Mouse (Mus musculus): Measurements from ENCODE around the gene Fto. TPM values are rescaled to one million over a fixed set of nuclear protein-coding genes. Genes with fewer than 3 reads are reported as not detected.

The Fto gene
- polyA plus RNA-seq, 1 experiment, result 119 TPM

- peaks cover 4% of the 10 kb centered on the region; the same call in 1 of the 2 replicates for H3K4me1 ChIP-seq (ENCODE audit: control insufficient read depth, insufficient read depth, low read length)
- no peak overlapping the region for H3K4me3 ChIP-seq (ENCODE audit: insufficient read depth, low read length)
- no peak overlapping the region for H3K27ac ChIP-seq (ENCODE audit: insufficient read depth, low read length)
- TF ChIP-seq CTCF (IDR thresholded peaks at IDR 0.05; ENCODE audit: extremely low read depth, insufficient read depth, low read length), result no peak
- TF ChIP-seq POLR2A (IDR thresholded peaks at IDR 0.05; ENCODE audit: extremely low read depth, insufficient read depth, low read length), result no peak
Measured at GRCm38 (mm10) chr8:91495260-91495601, 181.9 kb downstream of the Fto start.

- H3K4me3 ChIP-seq (ENCODE audit: insufficient read depth, low read length), result no peak overlapping the region
- H3K4me1 ChIP-seq (ENCODE audit: control insufficient read depth, insufficient read depth, low read length), result peaks cover 4% of the 10 kb centered on the region; the same call in 1 of the 2 replicates
- H3K27ac ChIP-seq (ENCODE audit: insufficient read depth, low read length), result no peak overlapping the region
- TF ChIP-seq POLR2A (IDR thresholded peaks at IDR 0.05; ENCODE audit: extremely low read depth, insufficient read depth, low read length), result no peak
- no peak for TF ChIP-seq CTCF (IDR thresholded peaks at IDR 0.05; ENCODE audit: extremely low read depth, insufficient read depth, low read length)
Measured at GRCm38 (mm10) chr8:91496000-91496399, 182.7 kb downstream of the Fto start.

GRCm38 (mm10) chr8:91496936-91497335 is 183.6 kb downstream of the Fto start:
- Histone ChIP-seq H3K4me3 (ENCODE audit: insufficient read depth, low read length) (no peak overlapping the region), H3K27ac (ENCODE audit: insufficient read depth, low read length) (no peak overlapping the region), H3K4me1 (ENCODE audit: control insufficient read depth, insufficient read depth, low read length) (peaks cover 4% of the 10 kb centered on the region; the same call in 1 of the 2 replicates)
- TF ChIP-seq POLR2A (IDR thresholded peaks at IDR 0.05; ENCODE audit: extremely low read depth, insufficient read depth, low read length), result no peak
- no peak for TF ChIP-seq CTCF (IDR thresholded peaks at IDR 0.05; ENCODE audit: extremely low read depth, insufficient read depth, low read length)

- Histone ChIP-seq H3K27ac (ENCODE audit: insufficient read depth, low read length) (no peak overlapping the region), H3K4me1 (ENCODE audit: control insufficient read depth, insufficient read depth, low read length) (peaks cover 4% of the 10 kb centered on the region; the same call in 1 of the 2 replicates), H3K4me3 (ENCODE audit: insufficient read depth, low read length) (no peak overlapping the region)
- TF ChIP-seq POLR2A (IDR thresholded peaks at IDR 0.05; ENCODE audit: extremely low read depth, insufficient read depth, low read length) (no peak), CTCF (IDR thresholded peaks at IDR 0.05; ENCODE audit: extremely low read depth, insufficient read depth, low read length) (no peak)
Measured at GRCm38 (mm10) chr8:91498611-91499010, 185.3 kb downstream of the Fto start.

GRCm38 (mm10) chr8:91499303-91499702 is 186.0 kb downstream of the Fto start:
- no peak for TF ChIP-seq POLR2A (IDR thresholded peaks at IDR 0.05; ENCODE audit: extremely low read depth, insufficient read depth, low read length)
- no peak for TF ChIP-seq CTCF (IDR thresholded peaks at IDR 0.05; ENCODE audit: extremely low read depth, insufficient read depth, low read length)
- H3K4me1 ChIP-seq (ENCODE audit: control insufficient read depth, insufficient read depth, low read length), result peaks cover 4% of the 10 kb centered on the region; the same call in 1 of the 2 replicates
- H3K27ac ChIP-seq (ENCODE audit: insufficient read depth, low read length), result no peak overlapping the region
- H3K4me3 ChIP-seq (ENCODE audit: insufficient read depth, low read length), result no peak overlapping the region

GRCm38 (mm10) chr8:91501960-91502600 is 188.8 kb downstream of the Fto start:
- no peak overlapping the region for H3K27ac ChIP-seq (ENCODE audit: insufficient read depth, low read length)

GRCm38 (mm10) chr8:91502791-91503190 is 189.5 kb downstream of the Fto start:
- Histone ChIP-seq H3K4me1 (ENCODE audit: control insufficient read depth, insufficient read depth, low read length) (peaks cover 5% of the 10 kb centered on the region), H3K27ac (ENCODE audit: insufficient read depth, low read length) (no peak overlapping the region), H3K4me3 (ENCODE audit: insufficient read depth, low read length) (no peak overlapping the region)
- TF ChIP-seq POLR2A (IDR thresholded peaks at IDR 0.05; ENCODE audit: extremely low read depth, insufficient read depth, low read length) (no peak), CTCF (IDR thresholded peaks at IDR 0.05; ENCODE audit: extremely low read depth, insufficient read depth, low read length) (no peak)

More at GRCm38 (mm10) chr8:91501960-91502600, 188.8 kb downstream of the Fto start:
- Histone ChIP-seq H3K4me3 (ENCODE audit: insufficient read depth, low read length) (no peak overlapping the region), H3K4me1 (ENCODE audit: control insufficient read depth, insufficient read depth, low read length) (peaks cover 5% of the 10 kb centered on the region)
- TF ChIP-seq CTCF (IDR thresholded peaks at IDR 0.05; ENCODE audit: extremely low read depth, insufficient read depth, low read length) (no peak), POLR2A (IDR thresholded peaks at IDR 0.05; ENCODE audit: extremely low read depth, insufficient read depth, low read length) (no peak)

GRCm38 (mm10) chr8:91504360-91504759 is 191.0 kb downstream of the Fto start:
- no peak overlapping the region for H3K27ac ChIP-seq (ENCODE audit: insufficient read depth, low read length)
- no peak overlapping the region for H3K4me3 ChIP-seq (ENCODE audit: insufficient read depth, low read length)
- peaks cover 1% of the 10 kb centered on the region; the same call in 1 of the 2 replicates for H3K4me1 ChIP-seq (ENCODE audit: control insufficient read depth, insufficient read depth, low read length)
- TF ChIP-seq POLR2A (IDR thresholded peaks at IDR 0.05; ENCODE audit: extremely low read depth, insufficient read depth, low read length), result no peak
- TF ChIP-seq CTCF (IDR thresholded peaks at IDR 0.05; ENCODE audit: extremely low read depth, insufficient read depth, low read length), result no peak

GRCm38 (mm10) chr8:91504891-91505290 is 191.6 kb downstream of the Fto start:
- TF ChIP-seq CTCF (IDR thresholded peaks at IDR 0.05; ENCODE audit: extremely low read depth, insufficient read depth, low read length) (no peak), POLR2A (IDR thresholded peaks at IDR 0.05; ENCODE audit: extremely low read depth, insufficient read depth, low read length) (no peak)
- peaks cover 1% of the 10 kb centered on the region; the same call in 1 of the 2 replicates for H3K4me1 ChIP-seq (ENCODE audit: control insufficient read depth, insufficient read depth, low read length)
- no peak overlapping the region for H3K27ac ChIP-seq (ENCODE audit: insufficient read depth, low read length)
- no peak overlapping the region for H3K4me3 ChIP-seq (ENCODE audit: insufficient read depth, low read length)

- H3K4me1 ChIP-seq (ENCODE audit: control insufficient read depth, insufficient read depth, low read length), result peaks cover 1% of the 10 kb centered on the region; the same call in 1 of the 2 replicates
- H3K27ac ChIP-seq (ENCODE audit: insufficient read depth, low read length), result no peak overlapping the region
- H3K4me3 ChIP-seq (ENCODE audit: insufficient read depth, low read length), result no peak overlapping the region
- no peak for TF ChIP-seq CTCF (IDR thresholded peaks at IDR 0.05; ENCODE audit: extremely low read depth, insufficient read depth, low read length)
- TF ChIP-seq POLR2A (IDR thresholded peaks at IDR 0.05; ENCODE audit: extremely low read depth, insufficient read depth, low read length), result no peak
Measured at GRCm38 (mm10) chr8:91505411-91505954, 192.2 kb downstream of the Fto start.
